Mouse (Mus musculus) urinary bladder, postnatal 10 days (tissue): ENCODE data around the gene Gm6370.
"Not testable (repeated sequence)": the region's sequence is repeated elsewhere in the genome, so short reads cannot be mapped to it uniquely, and the experiment has no call there.

Experiments
- DNase-seq: peaks from one replicate; pipeline ENCODE4 v3.0.0; 2022; ENCODE audit warnings: low spot score

Gene Gm6370

DNA sequence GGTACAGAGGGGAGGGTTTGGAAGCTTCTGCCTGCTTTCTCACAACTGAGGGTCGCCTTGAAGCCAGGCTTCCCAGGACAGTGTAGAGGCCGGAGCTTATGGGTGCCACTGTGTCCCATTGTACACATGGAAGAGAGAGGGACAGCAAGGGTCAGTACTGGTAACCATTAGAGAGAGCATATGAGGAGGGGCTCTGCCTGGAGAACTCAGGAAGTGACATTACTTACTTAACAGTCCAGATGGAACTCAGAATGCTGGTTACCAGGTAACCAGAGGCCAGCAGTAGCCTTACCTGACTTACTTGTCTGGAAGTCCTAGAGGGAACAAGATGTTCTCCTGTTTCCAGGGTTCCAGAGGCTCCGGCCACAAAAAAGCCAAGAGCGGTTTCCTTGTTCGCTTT, at the start of gene Gm6370:
Gene Gm6370 (plus strand): TSS at position 301 of the 400 bp plus-strand sequence.
- DNase-seq: not testable (repeated sequence)

DNA sequence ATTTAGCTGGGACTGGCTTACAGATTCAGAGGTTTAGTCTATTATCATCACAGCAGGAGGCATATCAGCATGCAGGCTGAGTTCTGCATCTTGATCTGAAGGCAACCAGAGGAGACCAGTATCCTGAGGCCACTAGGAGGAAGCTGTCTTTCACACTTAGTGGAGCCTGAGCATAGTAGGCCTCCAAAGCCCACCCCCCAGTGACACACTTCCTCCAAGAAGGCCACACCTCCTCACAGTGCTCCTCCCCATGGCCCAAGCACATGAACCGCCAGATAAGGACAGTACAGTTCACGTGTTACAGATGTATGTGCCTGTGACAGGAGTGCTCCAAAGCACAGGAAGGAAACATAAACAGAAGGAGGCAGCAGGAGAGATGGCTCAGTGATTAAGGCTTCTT, 48.4 kb upstream of the Gm6370 start:
- no peak for DNase-seq

DNA sequence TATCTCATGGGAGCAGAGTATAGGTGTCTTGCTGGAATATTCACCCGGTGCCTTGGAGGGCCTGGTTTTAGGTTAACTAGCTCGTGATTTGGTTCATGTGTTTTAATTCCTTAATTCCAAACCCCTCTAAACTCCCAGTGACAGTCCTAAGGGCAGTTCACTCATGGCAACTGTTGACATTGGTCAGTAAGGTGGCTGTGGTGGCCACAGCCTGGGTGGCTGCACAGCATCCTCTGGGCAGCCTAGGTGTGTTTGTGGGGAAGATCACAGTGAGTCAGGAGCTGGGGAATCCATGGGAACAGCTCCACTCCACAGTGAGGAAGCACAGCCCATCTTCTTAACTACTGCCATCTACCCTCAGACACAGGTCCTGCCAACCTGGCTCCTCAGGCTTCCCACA, 44.5 kb upstream of the Gm6370 start:
- DNase-seq: no peak

- DNase-seq: no peak
Measured at GRCm38 (mm10) chr5:146451592-146452254, 39.4 kb upstream of the Gm6370 start.

GRCm38 (mm10) chr5:146453556-146453955, 37.6 kb upstream of the Gm6370 start:
- DNase-seq: no peak

DNA sequence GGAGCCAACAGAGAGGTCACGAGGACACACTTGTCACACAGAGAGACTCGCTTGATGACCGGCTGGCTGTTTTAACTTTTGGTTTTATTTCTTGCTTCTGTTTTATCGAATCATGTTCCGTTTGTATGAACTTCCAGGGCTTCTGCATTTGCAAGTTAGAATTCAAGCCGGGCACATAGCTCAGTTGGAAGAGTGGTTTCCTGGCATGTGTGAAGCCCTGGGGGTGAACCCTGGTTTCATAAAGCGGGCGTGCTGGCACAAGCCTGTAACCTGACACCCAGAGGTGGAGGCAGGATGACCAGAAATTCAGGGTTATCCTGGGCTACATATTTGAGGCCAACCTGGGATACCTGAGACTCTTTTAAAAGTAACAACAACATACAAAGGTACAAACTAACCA, 29.6 kb upstream of the Gm6370 start:
- DNase-seq: no peak

- no peak for DNase-seq
Measured at GRCm38 (mm10) chr5:146466663-146467062, 24.5 kb upstream of the Gm6370 start.

DNA sequence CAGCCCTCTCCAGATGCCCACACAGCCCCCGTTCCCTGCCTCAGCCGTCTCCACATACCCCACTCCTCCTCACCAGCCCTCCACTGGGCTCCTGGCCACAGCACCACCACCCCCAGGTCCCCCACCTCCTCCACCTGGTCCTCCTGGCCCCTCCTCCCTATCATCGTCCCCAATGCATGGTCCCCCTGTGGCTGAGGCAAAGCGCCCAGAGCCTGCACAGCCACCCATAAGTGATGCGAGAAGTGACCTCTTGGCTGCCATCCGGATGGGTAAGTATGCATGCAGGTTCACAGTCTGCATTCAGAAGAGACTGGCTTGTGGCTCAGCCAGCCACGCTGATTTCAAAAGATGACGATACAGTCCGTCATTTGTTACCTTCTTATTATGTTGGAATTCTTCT, 22.9 kb upstream of the Gm6370 start:
- DNase-seq: no peak

DNA sequence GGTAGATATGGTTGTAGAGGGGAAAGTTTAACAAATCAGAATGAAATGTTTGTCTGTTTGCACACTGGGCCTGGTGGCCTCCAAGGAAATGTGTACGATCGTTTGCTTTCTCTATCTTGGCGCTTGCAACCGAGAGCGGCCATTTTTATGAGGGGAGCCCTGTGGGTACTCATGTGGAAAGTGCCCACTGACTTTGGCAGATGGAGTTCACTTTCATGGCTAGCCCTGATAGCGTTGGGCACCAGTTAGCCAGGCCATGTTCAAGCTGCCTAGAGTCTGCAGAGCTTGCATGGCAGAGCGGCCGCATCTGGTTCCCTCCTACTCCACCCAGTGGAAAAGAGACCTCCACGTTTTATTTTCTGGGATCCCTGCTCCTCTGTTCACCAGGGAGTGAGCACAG, 20.3 kb upstream of the Gm6370 start:
- no peak for DNase-seq

GRCm38 (mm10) chr5:146471311-146471710, 19.9 kb upstream of the Gm6370 start:
- no peak for DNase-seq

- no peak for DNase-seq
Measured at GRCm38 (mm10) chr5:146471821-146472220, 19.3 kb upstream of the Gm6370 start.

DNA sequence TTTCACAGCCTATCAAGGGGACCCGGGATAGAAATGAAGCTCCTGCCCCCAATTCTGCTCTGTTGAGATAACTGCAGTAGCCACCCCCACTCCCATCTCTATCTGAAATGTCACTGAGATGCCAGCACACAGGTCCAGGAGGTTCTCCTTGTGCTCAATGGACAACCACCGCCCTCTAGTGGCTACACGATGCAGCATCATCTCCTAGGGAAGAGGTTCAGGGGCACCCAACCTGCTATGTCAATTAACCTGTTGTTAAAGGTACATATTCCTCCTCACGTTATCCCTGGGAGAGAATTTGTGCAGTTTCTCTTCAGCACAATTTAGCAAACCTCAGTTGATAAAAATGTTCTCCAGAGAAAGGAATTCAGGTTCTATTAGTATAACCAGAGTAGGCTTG, 11.6 kb upstream of the Gm6370 start:
- not testable (repeated sequence) for DNase-seq

GRCm38 (mm10) chr5:146481665-146482064, 9.5 kb upstream of the Gm6370 start, which contains the start of gene Gm6408:
Gene Gm6408, plus strand, starts transcription at chr5:146481965.
- not testable (repeated sequence) for DNase-seq

GRCm38 (mm10) chr5:146488959-146489358, 2.2 kb upstream of the Gm6370 start:
- not testable (repeated sequence) for DNase-seq

- DNase-seq: not testable (repeated sequence)
Measured at GRCm38 (mm10) chr5:146502099-146502498, 10.9 kb downstream of the Gm6370 start, which contains the start of gene 4930449I24Rik. Gene 4930449I24Rik, plus strand, starts transcription at chr5:146502399.

DNA sequence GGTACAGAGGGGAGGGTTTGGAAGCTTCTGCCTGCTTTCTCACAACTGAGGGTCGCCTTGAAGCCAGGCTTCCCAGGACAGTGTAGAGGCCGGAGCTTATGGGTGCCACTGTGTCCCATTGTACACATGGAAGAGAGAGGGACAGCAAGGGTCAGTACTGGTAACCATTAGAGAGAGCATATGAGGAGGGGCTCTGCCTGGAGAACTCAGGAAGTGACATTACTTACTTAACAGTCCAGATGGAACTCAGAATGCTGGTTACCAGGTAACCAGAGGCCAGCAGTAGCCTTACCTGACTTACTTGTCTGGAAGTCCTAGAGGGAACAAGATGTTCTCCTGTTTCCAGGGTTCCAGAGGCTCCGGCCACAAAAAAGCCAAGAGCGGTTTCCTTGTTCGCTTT, 22.7 kb downstream of the Gm6370 start, which contains the start of gene Gm3402:
Gene Gm3402 (plus strand): TSS at position 301 of the 400 bp plus-strand sequence.
- not testable (repeated sequence) for DNase-seq

DNA sequence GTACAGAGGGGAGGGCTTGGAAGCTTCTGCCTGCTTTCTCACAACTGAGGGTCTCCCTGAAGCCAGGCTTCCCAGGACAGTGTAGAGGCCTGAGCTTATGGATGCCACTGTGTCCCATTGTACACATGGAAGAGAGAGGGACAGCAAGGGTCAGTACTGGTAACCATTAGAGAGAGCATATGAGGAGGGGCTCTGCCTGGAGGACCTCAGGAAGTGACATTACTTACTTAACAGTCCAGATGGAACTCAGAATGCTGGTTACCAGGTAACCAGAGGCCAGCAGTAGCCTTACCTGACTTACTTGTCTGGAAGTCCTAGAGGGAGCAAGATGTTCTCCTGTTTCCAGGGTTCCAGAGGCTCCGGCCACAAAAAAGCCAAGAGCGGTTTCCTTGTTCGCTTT, 34.3 kb downstream of the Gm6370 start, which contains the start of gene Gm3404:
Gene Gm3404 (plus strand): TSS at position 301 of the 400 bp plus-strand sequence.
- not testable (repeated sequence) for DNase-seq

DNA sequence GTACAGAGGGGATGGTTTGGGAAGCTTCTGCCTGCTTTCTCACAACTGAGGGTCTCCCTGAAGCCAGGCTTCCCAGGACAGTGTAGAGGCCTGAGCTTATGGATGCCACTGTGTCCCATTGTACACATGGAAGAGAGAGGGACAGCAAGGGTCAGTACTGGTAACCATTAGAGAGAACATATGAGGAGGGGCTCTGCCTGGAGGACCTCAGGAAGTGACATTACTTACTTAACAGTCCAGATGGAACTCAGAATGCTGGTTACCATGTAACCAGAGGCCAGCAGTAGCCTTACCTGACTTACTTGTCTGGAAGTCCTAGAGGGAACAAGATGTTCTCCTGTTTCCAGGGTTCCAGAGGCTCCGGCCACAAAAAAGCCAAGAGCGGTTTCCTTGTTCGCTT, 46.2 kb downstream of the Gm6370 start, which contains the start of gene Gm3409:
Gene Gm3409 (plus strand): TSS at position 301 of the 400 bp plus-strand sequence.
- DNase-seq: not testable (repeated sequence)
